Mouse (Mus musculus) liver, adult 2 months (tissue): ENCODE results near the gene Pla2r1.

Source experiments
- CTCF ChIP-seq: fragments of 200-500 bp; IDR thresholded peaks from 2 replicates; pipeline ENCODE4 v1.5.1; 2011; ENCODE audit warnings: low read depth, low read length, control low read depth
- POLR2A ChIP-seq: fragments of 200-500 bp; IDR thresholded peaks from 2 replicates; pipeline ENCODE4 v1.6.1; 2011; ENCODE audit warnings: low read length, control low read depth; ENCODE audit not compliant: insufficient read depth; ENCODE audit errors: extremely low read depth

GRCm38 (mm10) chr2:60392286-60392685 lies 160.8 kb downstream of the Pla2r1 start:
- no peak for TF ChIP-seq CTCF
- TF ChIP-seq POLR2A = no peak
